Mouse (Mus musculus): ENCODE results near the gene Ube2o.
"Not testable (repeated sequence)": the region's sequence is repeated elsewhere in the genome, so short reads cannot be mapped to it uniquely, and the experiment has no call there.

GRCm38 (mm10) chr11:116492507-116492906, 88.7 kb downstream of the Ube2o start:
- not testable (repeated sequence) for TF ChIP-seq CTCF, EP300 (IDR thresholded peaks at IDR 0.05; ENCODE audit: low read depth)
